Mouse (Mus musculus) CH12.LX (cell line): ENCODE data around the gene Relch. TPM values are rescaled to one million over a fixed set of nuclear protein-coding genes. Genes with fewer than 3 reads are reported as not detected.

Source experiments
- DNase-seq: peaks from one replicate; pipeline ENCODE4 v3.0.0-alpha.2; 2013; ENCODE audit errors: extremely low read depth
- H3K27ac ChIP-seq: 2 replicates; pipeline ENCODE4 v1.5.1; 2012; ENCODE audit warnings: low read depth, mild to moderate bottlenecking, control low read depth, moderate library complexity; ENCODE audit not compliant: insufficient read depth
- H3K27me3 ChIP-seq: replicated peaks from 2 replicates; pipeline ENCODE3; 2012; ENCODE audit warnings: inconsistent platforms
- H3K36me3 ChIP-seq, 2 experiments: replicated peaks in 1 of 2; 2 replicates each; pipeline versions ENCODE3 to v1.6.1; 2012; ENCODE audit warnings: inconsistent platforms in 1 of 2, low read length in 1 of 2, mild to moderate bottlenecking in 1 of 2, mixed read lengths in 1 of 2, moderate library complexity in 1 of 2; ENCODE audit not compliant: control insufficient read depth in 1 of 2, insufficient read depth in 1 of 2
- H3K4me1 ChIP-seq, 2 experiments: 2 replicates each; pipeline ENCODE4 v1.6.1; 2012; ENCODE audit warnings: inconsistent platforms in 1 of 2, moderate library complexity in 1 of 2; ENCODE audit not compliant: insufficient read depth in 2 of 2, control insufficient read depth in 1 of 2
- H3K4me2 ChIP-seq: 2 replicates; pipeline ENCODE4 v1.6.1; 2012; ENCODE audit warnings: low read depth, mild to moderate bottlenecking, control low read depth; ENCODE audit not compliant: poor library complexity, insufficient read depth, severe bottlenecking
- H3K4me3 ChIP-seq, 3 experiments: fragments of 150-350 bp in 1 of 3; sonication (generic) in 1 of 3; replicated peaks in 1 of 3; 2 replicates each; pipeline versions ENCODE3 to v1.5.1; 2011 to 2012; ENCODE audit warnings: low read depth in 2 of 3, low read length in 2 of 3, mild to moderate bottlenecking in 2 of 3, moderate library complexity in 2 of 3, control low read depth in 1 of 3, improper control_type of control experiment in 1 of 3, inconsistent platforms in 1 of 3, mixed read lengths in 1 of 3; ENCODE audit not compliant: poor library complexity in 1 of 3
- H3K79me2 ChIP-seq: replicated peaks from 2 replicates; pipeline ENCODE4 v1.6.1; 2012; ENCODE audit warnings: mild to moderate bottlenecking, moderate library complexity; ENCODE audit not compliant: control insufficient read depth, poor library complexity, insufficient read depth, severe bottlenecking; ENCODE audit errors: extremely low read depth
- H3K9ac ChIP-seq: 2 replicates; pipeline ENCODE4 v1.6.1; 2012; ENCODE audit warnings: low read depth, mild to moderate bottlenecking, control low read depth, moderate library complexity; ENCODE audit not compliant: insufficient read depth
- H3K9me3 ChIP-seq: replicated peaks from 2 replicates; pipeline ENCODE3; 2012; ENCODE audit warnings: low read length, inconsistent platforms, mixed read lengths
- BHLHE40 ChIP-seq: IDR thresholded peaks from 2 replicates; pipeline ENCODE4 v1.6.1; 2011; ENCODE audit warnings: mild to moderate bottlenecking, low read depth, low read length, improper control_type of control experiment
- CTCF ChIP-seq, 2 experiments: IDR thresholded peaks in 1 of 2; conservative IDR thresholded peaks in 1 of 2; 2 replicates each; pipeline ENCODE4 v1.5.1; 2011 to 2012; ENCODE audit warnings: low read depth in 2 of 2, low read length in 2 of 2, improper control_type of control experiment in 1 of 2, inconsistent platforms in 1 of 2, mild to moderate bottlenecking in 1 of 2, moderate library complexity in 1 of 2
- E2F4 ChIP-seq: IDR thresholded peaks from 2 replicates; pipeline ENCODE4 v1.6.1; 2011; ENCODE audit warnings: low read depth, low read length, improper control_type of control experiment; ENCODE audit not compliant: insufficient replicate concordance
- ELF1 ChIP-seq: IDR thresholded peaks from 2 replicates; pipeline ENCODE4 v1.6.1; 2014; ENCODE audit warnings: low read depth, mild to moderate bottlenecking, inconsistent platforms, low read length, improper control_type of control experiment
- ETS1 ChIP-seq: conservative IDR thresholded peaks from 2 replicates; pipeline ENCODE4 v1.6.1; 2012; ENCODE audit warnings: low read depth, mild to moderate bottlenecking, inconsistent platforms, low read length, improper control_type of control experiment, moderate library complexity
- HCFC1 ChIP-seq: IDR thresholded peaks from 2 replicates; pipeline ENCODE4 v1.6.1; 2012; ENCODE audit warnings: low read depth, mild to moderate bottlenecking, inconsistent platforms, low read length, improper control_type of control experiment
- IRF4 ChIP-seq: IDR thresholded peaks from 2 replicates; pipeline ENCODE4 v1.6.1; 2014; ENCODE audit warnings: low read depth, mild to moderate bottlenecking, inconsistent platforms, low read length, improper control_type of control experiment
- JUN ChIP-seq: IDR thresholded peaks from 2 replicates; pipeline ENCODE4 v1.6.1; 2011; ENCODE audit warnings: low read depth, mild to moderate bottlenecking, low read length, improper control_type of control experiment, moderate library complexity; ENCODE audit not compliant: insufficient read depth
- KAT2A ChIP-seq: IDR thresholded peaks from 2 replicates; pipeline ENCODE4 v1.6.1; 2012; ENCODE audit warnings: low read length, improper control_type of control experiment, inconsistent platforms; ENCODE audit not compliant: insufficient replicate concordance
- MAFK ChIP-seq: IDR thresholded peaks from 2 replicates; pipeline ENCODE4 v1.6.1; 2011; ENCODE audit warnings: low read length, improper control_type of control experiment; ENCODE audit not compliant: insufficient replicate concordance
- MAX ChIP-seq: IDR thresholded peaks from 2 replicates; pipeline ENCODE4 v1.6.1; 2011; ENCODE audit warnings: low read length, improper control_type of control experiment
- MAZ ChIP-seq: IDR thresholded peaks from 2 replicates; pipeline ENCODE4 v1.6.1; 2012; ENCODE audit warnings: low read depth, mild to moderate bottlenecking, inconsistent platforms, low read length, improper control_type of control experiment, moderate library complexity
- MXI1 ChIP-seq: IDR thresholded peaks from 2 replicates; pipeline ENCODE4 v1.6.1; 2011; ENCODE audit warnings: mild to moderate bottlenecking, low read depth, low read length, improper control_type of control experiment
- MYC ChIP-seq: IDR thresholded peaks from 2 replicates; pipeline ENCODE4 v1.6.1; 2011; ENCODE audit warnings: low read depth, mild to moderate bottlenecking, improper control_type of control experiment, low read length
- NELFE ChIP-seq: IDR thresholded peaks from 2 replicates; pipeline ENCODE4 v1.6.1; 2011; ENCODE audit warnings: low read depth, low read length, improper control_type of control experiment
- NRF1 ChIP-seq: IDR thresholded peaks from 2 replicates; pipeline ENCODE4 v1.6.1; 2014; ENCODE audit warnings: low read depth, mild to moderate bottlenecking, inconsistent platforms, low read length, improper control_type of control experiment, moderate library complexity
- PAX5 ChIP-seq: IDR thresholded peaks from 2 replicates; pipeline ENCODE4 v1.6.1; 2012; ENCODE audit warnings: low read length, inconsistent platforms, mixed read lengths
- POLR2A ChIP-seq: IDR thresholded peaks from 2 replicates; pipeline ENCODE4 v1.6.1; 2011; ENCODE audit warnings: low read depth, mild to moderate bottlenecking, improper control_type of control experiment, low read length
- RAD21 ChIP-seq: IDR thresholded peaks from 2 replicates; pipeline ENCODE4 v1.6.1; 2011; ENCODE audit warnings: low read depth, mild to moderate bottlenecking, low read length, improper control_type of control experiment, moderate library complexity
- RCOR1 ChIP-seq: conservative IDR thresholded peaks from 2 replicates; pipeline ENCODE4 v1.6.1; 2012; ENCODE audit warnings: low read depth, mild to moderate bottlenecking, inconsistent platforms, low read length, improper control_type of control experiment
- SIN3A ChIP-seq: IDR thresholded peaks from 2 replicates; pipeline ENCODE4 v1.6.1; 2012; ENCODE audit warnings: low read length, improper control_type of control experiment, inconsistent platforms
- SMC3 ChIP-seq: IDR thresholded peaks from 2 replicates; pipeline ENCODE4 v1.6.1; 2011; ENCODE audit warnings: low read depth, low read length, improper control_type of control experiment
- TBP ChIP-seq: conservative IDR thresholded peaks from 2 replicates; pipeline ENCODE4 v1.6.1; 2011; ENCODE audit warnings: low read depth, low read length, improper control_type of control experiment
- TCF12 ChIP-seq: IDR thresholded peaks from 2 replicates; pipeline ENCODE4 v1.6.1; 2014; ENCODE audit warnings: low read depth, mild to moderate bottlenecking, inconsistent platforms, low read length, improper control_type of control experiment
- USF2 ChIP-seq: conservative IDR thresholded peaks from 2 replicates; pipeline ENCODE4 v1.6.1; 2011; ENCODE audit warnings: low read depth, low read length, improper control_type of control experiment
- ZMIZ1 ChIP-seq: IDR thresholded peaks from 2 replicates; pipeline ENCODE4 v1.6.1; 2012; ENCODE audit warnings: low read depth, mild to moderate bottlenecking, inconsistent platforms, low read length, improper control_type of control experiment
- ZNF384 ChIP-seq: IDR thresholded peaks from 2 replicates; pipeline ENCODE4 v1.6.1; 2012; ENCODE audit warnings: low read depth, low read length, improper control_type of control experiment, inconsistent platforms
- dilution Hi-C: fragments of 300-500 bp; cut with MboI; formaldehyde crosslinking; loops from 2 replicates; pipeline ENCODE4 v1.14.3; 2020; ENCODE audit warnings: low sequenced_read_pairs; ENCODE audit not compliant: extremely low pct_unique_long_range_greater_than_20kb, extremely low pct_ligation_motif_present
- in situ Hi-C: fragments of 300-500 bp; cut with MboI; formaldehyde crosslinking; loops from 3 replicates; pipeline ENCODE4 v1.14.3; 2019; ENCODE audit warnings: low sequenced_read_pairs, low pct_ligation_motif_present, low pct_unique_long_range_greater_than_20kb, mixed read lengths
- polyA plus RNA-seq: library from polyadenylated mRNA; unstranded; fragments of >175 nt; gene quantifications from 2 replicates; pipeline ENCODE4 v1.2.1, GENCODE M21; 2012; ENCODE audit warnings: low read depth; ENCODE audit not compliant: insufficient read length
- total RNA-seq, 2 experiments: library from RNA; depleted of rRNA; stranded (reverse); fragments of 300-350 nt in 1 of 2; fragments of >200 nt in 1 of 2; gene quantifications; 2 replicates each; pipeline ENCODE4 v1.2.3; 2012 to 2014

The Relch gene
- total and polyA plus RNA-seq, 3 experiments, result 23.1 to 25.9 (median 24.3) TPM

DNA sequence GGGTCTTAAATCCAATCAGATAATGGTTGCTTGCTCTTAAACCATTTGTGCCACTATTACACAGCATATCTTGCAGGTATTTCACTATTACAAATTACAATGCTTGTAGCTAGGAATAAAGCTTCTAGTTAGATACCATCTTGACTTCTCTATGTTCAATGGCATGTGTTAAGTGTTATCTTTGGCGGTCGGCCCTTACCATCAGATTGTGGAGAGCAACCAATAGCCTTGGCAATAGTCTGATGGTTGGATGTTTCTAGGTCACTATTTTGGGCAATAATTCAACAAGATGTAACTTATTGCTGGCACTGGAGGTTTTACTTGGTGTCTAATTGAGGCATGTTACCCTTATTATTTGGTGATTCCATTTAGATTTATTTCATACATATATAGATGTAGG is 11.1 kb downstream of the Relch start:
- dilution Hi-C loops, result no loop called here
- Histone ChIP-seq H3K27ac (no peak overlapping the region), H3K79me2 (peaks cover 29% of the 10 kb centered on the region), H3K4me1 (peaks cover 0 to 7% of the 10 kb centered on the region in 2 experiments; a peak in 1 of 4 replicates), H3K9ac (no peak overlapping the region), H3K27me3 (no peaks in the 10 kb centered on the region), H3K4me2 (no peak overlapping the region), H3K36me3 (peaks cover 5 to 26% of the 10 kb centered on the region in 2 experiments), H3K4me3 (no peak overlapping the region), H3K9me3 (no peaks in the 10 kb centered on the region)
- no peak for DNase-seq
- in situ Hi-C loops, result no loop called here
- no peak for TF ChIP-seq ETS1
- no peak for TF ChIP-seq JUN
- TF ChIP-seq SMC3, result no peak
- TF ChIP-seq MAZ, result no peak
- TF ChIP-seq TBP, result no peak
- TF ChIP-seq POLR2A, result no peak
- TF ChIP-seq MXI1, result no peak
- no peak for TF ChIP-seq RCOR1
- no peak for TF ChIP-seq E2F4
- TF ChIP-seq ZMIZ1, result no peak
- no peak for TF ChIP-seq BHLHE40
- TF ChIP-seq SIN3A, result no peak
- TF ChIP-seq PAX5, result no peak
- TF ChIP-seq ZNF384, result no peak
- TF ChIP-seq NELFE, result no peak
- no peak for TF ChIP-seq CTCF (conservative IDR thresholded peaks at IDR 0.05 in 1 of 2, IDR thresholded peaks at IDR 0.05 in 1 of 2; ENCODE audit: low read depth in 2 of 2, low read length in 2 of 2)
- TF ChIP-seq IRF4, result no peak
- TF ChIP-seq MYC, result no peak
- no peak for TF ChIP-seq ELF1
- no peak for TF ChIP-seq MAX

DNA sequence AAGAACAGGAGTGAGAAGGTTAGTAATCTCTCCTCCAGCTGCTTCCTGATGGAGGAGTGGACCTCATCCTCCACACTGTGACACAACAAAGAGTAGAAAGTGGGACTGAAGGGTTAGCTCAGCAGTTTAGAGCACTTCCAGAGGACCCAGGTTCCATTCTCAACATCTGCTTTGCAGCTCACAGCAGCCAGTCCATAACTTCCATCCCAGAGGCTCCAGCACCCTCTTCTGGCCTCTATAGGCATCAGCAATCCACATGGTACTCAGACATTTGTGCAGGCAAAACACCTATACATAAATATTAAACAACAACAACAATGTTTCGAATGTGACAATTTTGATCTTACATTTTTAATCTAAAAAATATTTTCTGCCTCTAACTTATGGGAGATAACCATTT is 16.9 kb downstream of the Relch start:
- no peak overlapping the region for H3K4me2 ChIP-seq
- peaks cover 10% of the 10 kb centered on the region for H3K79me2 ChIP-seq
- H3K27me3 ChIP-seq, result no peaks in the 10 kb centered on the region
- peaks cover 0 to 12% of the 10 kb centered on the region in 2 experiments; a peak in 2 of 4 replicates for H3K4me1 ChIP-seq
- dilution Hi-C loops, result no loop called here
- DNase-seq, result peak; percentile 44
- no peaks in the 10 kb centered on the region for H3K9me3 ChIP-seq
- TF ChIP-seq JUN (no peak), MAFK (no peak), NRF1 (no peak), POLR2A (no peak), HCFC1 (no peak), USF2 (no peak), RAD21 (peak; percentile 75), KAT2A (no peak), SMC3 (peak; percentile 57), MXI1 (no peak), TCF12 (no peak), E2F4 (no peak), CTCF (conservative IDR thresholded peaks at IDR 0.05 in 1 of 2, IDR thresholded peaks at IDR 0.05 in 1 of 2; ENCODE audit: low read depth in 2 of 2, low read length in 2 of 2) (peak; percentile 43 to 74; a peak in 3 of 4 replicates)
- TF ChIP-seq, all 38 proteins: peak for 3
- in situ Hi-C loops, result no loop called here
- Histone ChIP-seq H3K27ac (no peak overlapping the region), H3K9ac (no peak overlapping the region), H3K4me3 (no peak overlapping the region), H3K36me3 (peaks cover 9 to 37% of the 10 kb centered on the region in 2 experiments)
